Comparison of ENCODE assay signal across 13 mouse cellular contexts in genomic region chr5:73796201-73796600, GRCm38 (mm10).
DNase-seq lines count a peak whose midpoint lies in the region; ATAC-seq lines count a peak whose summit lies in the region.
"Had no signal": no experiment of that assay in that cellular context is flagged by ENCODE, and none has a peak within 500 bp of the region (broad histone marks: within the 10 kb centered on the region; RNA-seq: fewer than 3 reads in every experiment).

No protein-coding gene starts in this region.

- H3K9ac ChIP-seq in forebrain, embryonic 15.5 days (replicated peaks) = no peak overlapping the region
- H3K9ac ChIP-seq in forebrain, embryonic 11.5 days (ENCODE audit: low read length) = no peak overlapping the region
- no peak overlapping the region for H3K9ac ChIP-seq in hindbrain, embryonic 11.5 days (ENCODE audit: low read depth, low read length)
- H3K9ac ChIP-seq: hindbrain, embryonic 14.5 days; liver, embryonic 15.5 days had no signal

- no peaks in the 10 kb centered on the region for H3K36me3 ChIP-seq in forebrain, embryonic 15.5 days
- no peaks in the 10 kb centered on the region for H3K36me3 ChIP-seq in forebrain, embryonic 11.5 days (ENCODE audit: control insufficient read depth, insufficient read depth, low read length)
- H3K36me3 ChIP-seq in hindbrain, embryonic 11.5 days (ENCODE audit: control insufficient read depth, insufficient read depth, low read length) = no peaks in the 10 kb centered on the region
- H3K36me3 ChIP-seq: liver, embryonic 15.5 days had no signal

- ATAC-seq in forebrain, embryonic 15.5 days (replicated peaks) = peak; percentile 46; the same call in 1 of the 2 replicates
- no peak for ATAC-seq in forebrain, embryonic 11.5 days (replicated peaks; ENCODE audit: low FRiP score)
- ATAC-seq in granulocyte monocyte progenitor cell, adult 5-6 weeks (replicated peaks; ENCODE audit: poor library complexity, severe bottlenecking) = no peak
- ATAC-seq in hindbrain, embryonic 11.5 days (ENCODE audit: low FRiP score) = no peak

- no peak overlapping the region for H3K4me3 ChIP-seq in forebrain, embryonic 15.5 days
- H3K4me3 ChIP-seq in forebrain, embryonic 11.5 days (ENCODE audit: low read depth, low read length) = no peak overlapping the region
- no peak overlapping the region for H3K4me3 ChIP-seq in hindbrain, embryonic 11.5 days (ENCODE audit: low read depth, low read length)
- H3K4me3 ChIP-seq: liver, embryonic 15.5 days had no signal

- H3K4me1 ChIP-seq in forebrain, embryonic 15.5 days = no peaks in the 10 kb centered on the region
- H3K4me1 ChIP-seq in forebrain, embryonic 11.5 days (replicated peaks; ENCODE audit: control insufficient read depth, insufficient read depth, low read length) = no peaks in the 10 kb centered on the region
- H3K4me1 ChIP-seq in hindbrain, embryonic 11.5 days (replicated peaks; ENCODE audit: control insufficient read depth, insufficient read depth, low read length) = no peaks in the 10 kb centered on the region
- H3K4me1 ChIP-seq: liver, embryonic 15.5 days had no signal

- H3K27ac ChIP-seq in forebrain, embryonic 15.5 days (replicated peaks) = 0 out of 2 replicates have a peak overlapping the region, but pooled peaks have one; percentile 39
- H3K27ac ChIP-seq in forebrain, embryonic 11.5 days (ENCODE audit: low read depth, low read length) = no peak overlapping the region
- no peak overlapping the region for H3K27ac ChIP-seq in hindbrain, embryonic 11.5 days (ENCODE audit: low read depth, low read length)
- H3K27ac ChIP-seq: hindbrain, embryonic 14.5 days; liver, embryonic 15.5 days had no signal

- H3K27me3 ChIP-seq in forebrain, embryonic 15.5 days = no peaks in the 10 kb centered on the region
- H3K27me3 ChIP-seq in forebrain, embryonic 11.5 days (ENCODE audit: control insufficient read depth, insufficient read depth, low read length) = no peaks in the 10 kb centered on the region
- no peaks in the 10 kb centered on the region for H3K27me3 ChIP-seq in hindbrain, embryonic 11.5 days (ENCODE audit: control insufficient read depth, insufficient read depth, low read length)
- H3K27me3 ChIP-seq: liver, embryonic 15.5 days had no signal

- H3K4me2 ChIP-seq in forebrain, embryonic 15.5 days (replicated peaks) = no peak overlapping the region
- no peak overlapping the region for H3K4me2 ChIP-seq in forebrain, embryonic 11.5 days (ENCODE audit: low read depth, low read length, severe bottlenecking)
- no peak overlapping the region for H3K4me2 ChIP-seq in hindbrain, embryonic 11.5 days (replicated peaks; ENCODE audit: low read depth, low read length)
- H3K4me2 ChIP-seq: hindbrain, embryonic 14.5 days; liver, embryonic 15.5 days had no signal

- no peak for DNase-seq in forebrain, embryonic 11.5 days (ENCODE audit: low spot score)
- DNase-seq in kidney, postnatal 4 days = peak; percentile 48 to 59
- DNase-seq in kidney, adult 8-10 months = no peak
- DNase-seq in right cerebral cortex, postnatal 4 days = peak; percentile 5
- DNase-seq in right cerebral cortex, adult 18-20 months = no peak
- DNase-seq in hindbrain, embryonic 11.5 days (ENCODE audit: low spot score) = no peak
- DNase-seq: adrenal gland, postnatal 14 days; cerebellum, adult 8-10 months; thymus, postnatal 36 days had no signal

- WGBS in forebrain, embryonic 15.5 days = 52% methylated on average over 2 of the region's 2 CpGs
- WGBS in forebrain, embryonic 11.5 days = 70% methylated on average over 2 of the region's 2 CpGs
- 63% methylated on average over 2 of the region's 2 CpGs for WGBS in hindbrain, embryonic 11.5 days

- no peaks in the 10 kb centered on the region for H3K9me3 ChIP-seq in forebrain, embryonic 15.5 days
- no peaks in the 10 kb centered on the region for H3K9me3 ChIP-seq in forebrain, embryonic 11.5 days (ENCODE audit: control insufficient read depth, low read length)
- no peaks in the 10 kb centered on the region for H3K9me3 ChIP-seq in hindbrain, embryonic 11.5 days (ENCODE audit: control insufficient read depth, low read length)
- H3K9me3 ChIP-seq: liver, embryonic 15.5 days had no signal

Comparison
In these comparisons a context has a peak if more than half of its experiments do, and no peak if none do; other contexts are left out.
1. DNase-seq: peak in kidney, postnatal 4 days (2 of 2) and right cerebral cortex, postnatal 4 days (single experiment); none in forebrain, embryonic 11.5 days (single experiment), kidney, adult 8-10 months (0 of 2), right cerebral cortex, adult 18-20 months (single experiment) and hindbrain, embryonic 11.5 days (single experiment).